15 mouse cellular contexts compared by ENCODE assay signal in the genomic region with DNA sequence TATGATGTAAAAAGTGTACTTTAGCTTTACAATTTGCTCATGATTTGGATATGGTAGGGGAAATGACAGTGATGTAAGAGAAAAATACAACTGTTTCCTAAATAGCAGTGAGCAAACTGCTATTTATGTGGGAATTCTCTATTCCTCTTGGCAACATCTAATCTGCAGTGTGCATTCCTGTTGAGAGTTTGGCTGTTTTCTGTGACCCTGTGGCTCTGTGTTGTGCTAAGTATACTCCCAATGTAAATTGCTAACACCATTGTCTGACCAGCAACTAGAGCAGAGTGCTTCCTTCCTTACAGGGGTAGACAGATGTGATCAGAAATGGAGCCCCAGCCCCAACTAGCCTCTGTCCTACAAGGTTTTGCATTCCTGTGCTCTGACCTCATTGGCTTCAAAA.
"Had no signal": no experiment of that assay in that cellular context is flagged by ENCODE, and none has a peak within 500 bp of the region (broad histone marks: within the 10 kb centered on the region; RNA-seq: fewer than 3 reads in every experiment).

No protein-coding gene starts in this region.

- H3K27me3 ChIP-seq: limb, embryonic 15.5 days; liver, embryonic 12.5 days; neural tube, embryonic 13.5 days; stomach, embryonic 15.5 days had no signal

- H3K4me2 ChIP-seq: limb, embryonic 15.5 days; liver, embryonic 12.5 days; lung, embryonic 14.5 days; neural tube, embryonic 13.5 days; stomach, embryonic 15.5 days had no signal

- H3K4me3 ChIP-seq: left cerebral cortex, adult 2 months; limb, embryonic 15.5 days; liver, embryonic 12.5 days; midbrain, embryonic 10.5 days; neural tube, embryonic 13.5 days; stomach, embryonic 15.5 days had no signal

- H3K4me1 ChIP-seq: limb, embryonic 15.5 days; liver, embryonic 12.5 days; neural tube, embryonic 13.5 days; stomach, embryonic 15.5 days had no signal

- H3K9me3 ChIP-seq: limb, embryonic 15.5 days; liver, embryonic 12.5 days; midbrain, embryonic 10.5 days; neural tube, embryonic 13.5 days; stomach, embryonic 15.5 days had no signal

- H3K9ac ChIP-seq: limb, embryonic 15.5 days; liver, embryonic 12.5 days; lung, embryonic 14.5 days; neural tube, embryonic 13.5 days; stomach, embryonic 15.5 days had no signal

- H3K27ac ChIP-seq: kidney, postnatal 0 days; left cerebral cortex, adult 2 months; limb, embryonic 15.5 days; liver, embryonic 12.5 days; midbrain, embryonic 10.5 days; neural tube, embryonic 13.5 days; stomach, embryonic 15.5 days had no signal

- ATAC-seq: liver, embryonic 12.5 days; midbrain, embryonic 16.5 days had no signal

- DNase-seq: kidney, postnatal 4 days; lung, embryonic 14.5 days; lung, postnatal 10 days; lung, postnatal 4 days; retina, postnatal 1 day; thymus, adult 2 months; thymus, postnatal 25 days had no signal
